Mouse (Mus musculus) bone marrow macrophage, adult 2 months (primary cell): ENCODE measurements around the gene Sacm1l.

Experiments
- CTCF ChIP-seq: IDR thresholded peaks from 2 replicates; pipeline ENCODE4 v1.5.1; 2012; ENCODE audit warnings: low read depth, mild to moderate bottlenecking, low read length, moderate library complexity
- POLR2A ChIP-seq: IDR thresholded peaks from 2 replicates; pipeline ENCODE4 v1.6.1; 2012; ENCODE audit warnings: mild to moderate bottlenecking, low read depth, low read length, borderline replicate concordance

DNA sequence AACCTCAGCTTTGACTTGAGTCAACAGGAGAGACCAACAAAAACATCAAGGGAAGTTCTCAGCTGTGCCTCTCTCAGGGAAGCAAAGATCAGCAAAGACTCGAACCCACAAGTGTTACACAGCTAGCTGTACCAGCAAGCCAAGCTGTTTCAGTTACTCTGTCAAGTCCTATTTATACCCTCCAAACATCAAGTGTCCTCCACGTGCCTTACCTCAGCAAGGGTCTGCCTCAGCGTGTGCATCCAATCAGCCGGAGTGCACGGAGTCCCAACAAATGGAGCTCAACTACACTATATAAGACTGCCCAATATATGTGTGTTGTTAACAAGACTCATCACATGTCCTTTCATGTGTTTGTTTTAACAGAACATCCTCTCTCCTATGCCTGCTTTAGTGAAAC lies 3.1 kb upstream of the Sacm1l start:
- TF ChIP-seq POLR2A (no peak), CTCF (no peak)
